Mouse (Mus musculus) stomach, embryonic 14.5 days (tissue): ENCODE measurements around the gene Dapk3. TPM values are rescaled to one million over a fixed set of nuclear protein-coding genes. Genes with fewer than 3 reads are reported as not detected.
A peak's percentile ranks its signal among the peaks of the same experiment; 100 is the strongest.

ENCODE experiments used
- ATAC-seq: fragments of 200-750 bp; cut with Nextera tagmentation; 2 replicates; pipeline ENCODE4 v1.8.0; 2017; ENCODE audit warnings: low read depth, moderate TSS enrichment; ENCODE audit not compliant: insufficient number of reproducible peaks, insufficient read depth, low FRiP score
- H3K27ac ChIP-seq: fragments of 300-500 bp; sonication (generic); 2 replicates; pipeline ENCODE4 v1.5.1; 2014; ENCODE audit warnings: mild to moderate bottlenecking, low read length, moderate library complexity, mixed read lengths
- H3K27me3 ChIP-seq: fragments of 300-500 bp; sonication (generic); 2 replicates; pipeline ENCODE4 v1.6.1; 2014; ENCODE audit warnings: low read length, control low read depth, mixed read lengths; ENCODE audit not compliant: control insufficient read depth, insufficient read depth
- H3K36me3 ChIP-seq: fragments of 300-500 bp; sonication (generic); 2 replicates; pipeline ENCODE4 v1.6.1; 2014; ENCODE audit warnings: mild to moderate bottlenecking, control low read depth, low read length, moderate library complexity, mixed read lengths; ENCODE audit not compliant: control insufficient read depth, insufficient read depth
- H3K4me1 ChIP-seq: fragments of 300-500 bp; sonication (generic); 2 replicates; pipeline ENCODE4 v1.6.1; 2014; ENCODE audit warnings: low read length, control low read depth, mixed read lengths; ENCODE audit not compliant: control insufficient read depth, insufficient read depth
- H3K4me2 ChIP-seq: fragments of 300-500 bp; sonication (generic); replicated peaks from 2 replicates; pipeline ENCODE4 v1.6.1; 2014; ENCODE audit warnings: low read depth, low read length, control low read depth
- H3K4me3 ChIP-seq: fragments of 300-500 bp; sonication (generic); 2 replicates; pipeline ENCODE4 v1.5.1; 2014; ENCODE audit warnings: low read depth, low read length, control low read depth
- H3K9ac ChIP-seq: fragments of 300-500 bp; sonication (generic); replicated peaks from 2 replicates; pipeline ENCODE4 v1.6.1; 2014; ENCODE audit warnings: low read depth, mild to moderate bottlenecking, control low read depth, low read length, moderate library complexity, mixed read lengths
- H3K9me3 ChIP-seq: fragments of 300-500 bp; sonication (generic); 2 replicates; pipeline ENCODE4 v1.6.1; 2016; ENCODE audit warnings: low read depth, low read length, control low read depth; ENCODE audit not compliant: control insufficient read depth
- WGBS: fragments of 180-500 bp; shearing (Covaris S2); extraction: QIAGEN DNeasy Blood & Tissue Kit; methylation state at CpG from one replicate; pipeline ENCODE4 v1.1.7; 2014; 5-methylcytosine and 5-hydroxymethylcytosine counted together
- polyA plus RNA-seq: library from polyadenylated mRNA; unstranded; fragments of >200 nt; fragmentation: Nextera tagmentation; extraction: Ambion mirVana; gene quantifications from 2 replicates; pipeline ENCODE4 v1.2.1, GENCODE M21; 2014

The Dapk3 gene
- polyA plus RNA-seq, 1 experiment from 2014 or later, result 48.9 TPM

DNA sequence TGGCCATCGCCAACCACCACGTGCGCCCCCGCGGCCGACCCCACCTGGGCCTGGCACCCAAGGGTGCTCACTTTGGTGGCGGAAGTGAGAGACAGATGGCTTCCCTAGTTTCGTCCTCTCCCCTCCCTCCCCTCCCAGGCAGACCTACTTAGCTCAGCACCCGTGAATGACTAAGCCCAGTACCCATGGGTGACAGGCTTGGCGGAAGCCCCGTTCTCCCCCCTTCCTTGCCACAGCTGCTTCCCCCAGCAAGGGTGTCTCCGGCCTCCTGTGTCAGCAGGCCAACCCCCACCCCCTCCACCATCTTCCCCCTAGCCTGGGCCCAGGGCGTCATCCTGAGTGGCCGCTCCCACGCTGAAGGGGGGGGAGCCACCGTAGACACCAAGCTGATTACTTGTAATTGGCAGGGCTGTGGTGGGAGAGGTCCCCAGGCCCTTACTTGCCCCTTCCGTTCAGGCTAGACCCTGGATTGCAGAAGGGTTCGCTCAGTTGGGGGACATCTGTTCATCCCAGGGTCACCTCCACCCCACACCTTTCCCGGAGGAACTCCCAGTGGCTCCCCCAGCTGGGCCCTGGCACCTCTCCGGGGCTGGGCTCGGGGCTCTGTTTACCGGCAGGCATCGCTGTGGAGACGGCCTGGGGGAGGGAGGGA lies 44.5 kb upstream of the Dapk3 start:
- peak overlapping the region; percentile 90 for H3K9ac ChIP-seq
- no peaks in the 10 kb centered on the region for H3K9me3 ChIP-seq
- H3K27me3 ChIP-seq, result peaks cover 4% of the 10 kb centered on the region; the same call in 1 of the 2 replicates
- H3K27ac ChIP-seq, result peak overlapping the region; percentile 89
- peak overlapping the region; percentile 93 for H3K4me2 ChIP-seq
- no peak for ATAC-seq
- peaks cover 49% of the 10 kb centered on the region for H3K4me1 ChIP-seq
- H3K4me3 ChIP-seq, result peak overlapping the region; percentile 94
- 0% methylated on average over 19 of the region's 24 CpGs for WGBS
- H3K36me3 ChIP-seq, result no peaks in the 10 kb centered on the region; the same call in 1 of the 2 replicates

DNA sequence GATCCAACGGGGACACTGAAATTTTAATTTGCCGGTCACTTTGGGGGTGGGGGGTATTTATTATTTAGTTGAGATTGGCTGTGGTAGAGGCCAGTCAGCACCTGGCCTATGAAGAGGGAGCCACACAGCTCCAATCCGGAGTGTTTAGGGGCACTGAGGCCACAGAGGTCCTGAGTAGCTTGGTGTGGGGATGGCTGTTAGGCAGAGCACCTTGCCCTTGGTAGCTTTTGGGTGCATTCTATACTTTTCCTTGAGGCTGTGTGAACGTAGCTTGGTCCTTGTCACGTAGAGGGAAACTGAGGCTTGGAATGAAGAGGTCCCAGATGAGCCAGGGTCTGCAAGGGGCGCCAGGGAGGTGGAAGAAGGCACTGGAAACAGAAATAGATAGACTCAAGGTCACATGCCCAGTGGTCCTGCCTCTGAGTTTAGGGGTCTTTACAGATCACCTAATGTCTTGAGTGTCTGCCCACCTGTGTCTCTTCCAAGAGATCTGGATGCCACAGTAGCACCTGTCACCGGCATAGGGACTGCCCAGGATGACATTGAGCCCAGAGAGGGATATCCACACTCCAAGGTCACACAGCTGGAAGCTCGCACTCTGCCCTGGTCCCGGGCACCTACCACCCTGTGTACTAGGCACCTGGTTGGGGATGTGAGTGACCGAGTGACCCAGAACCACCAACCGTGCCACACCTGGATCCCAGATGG lies 43.8 kb upstream of the Dapk3 start:
- H3K4me3 ChIP-seq, result peak overlapping the region; percentile 94
- H3K4me2 ChIP-seq, result peak overlapping the region; percentile 93
- peaks cover 4% of the 10 kb centered on the region; the same call in 1 of the 2 replicates for H3K27me3 ChIP-seq
- peak overlapping the region; percentile 90 for H3K9ac ChIP-seq
- H3K4me1 ChIP-seq, result peaks cover 49% of the 10 kb centered on the region
- H3K36me3 ChIP-seq, result peaks cover 6% of the 10 kb centered on the region
- 57% methylated on average over 11 of the region's 11 CpGs for WGBS
- H3K9me3 ChIP-seq, result no peaks in the 10 kb centered on the region
- no peak for ATAC-seq
- peak overlapping the region; percentile 89; the same call in 1 of the 2 replicates for H3K27ac ChIP-seq

DNA sequence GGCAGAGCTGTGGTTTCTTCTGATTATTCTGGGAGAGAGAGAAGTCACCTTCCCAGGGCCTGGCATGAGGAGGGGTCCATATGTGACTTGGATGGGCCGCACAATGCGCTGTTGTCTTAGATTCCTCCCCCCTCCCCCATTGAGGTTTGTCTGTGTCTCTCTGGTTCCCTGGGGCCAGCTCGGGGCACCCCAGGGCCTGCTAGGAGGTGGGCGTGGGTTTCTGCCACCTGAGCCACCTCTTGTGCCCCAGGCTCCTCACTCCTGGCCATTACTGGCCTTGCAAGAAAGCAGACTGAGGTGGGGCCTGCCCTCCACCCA lies 43.3 kb upstream of the Dapk3 start:
- Histone ChIP-seq H3K27me3 (no peaks in the 10 kb centered on the region; the same call in 1 of the 2 replicates), H3K9ac (no peak overlapping the region; the same call in 1 of the 2 replicates), H3K4me1 (peaks cover 49% of the 10 kb centered on the region), H3K36me3 (peaks cover 11% of the 10 kb centered on the region), H3K27ac (peak overlapping the region; percentile 56; the same call in 1 of the 2 replicates), H3K9me3 (no peaks in the 10 kb centered on the region), H3K4me3 (peak overlapping the region; percentile 94; the same call in 1 of the 2 replicates), H3K4me2 (peak overlapping the region; percentile 93)
- ATAC-seq, result no peak
- 72% methylated on average over 4 of the region's 4 CpGs for WGBS

DNA sequence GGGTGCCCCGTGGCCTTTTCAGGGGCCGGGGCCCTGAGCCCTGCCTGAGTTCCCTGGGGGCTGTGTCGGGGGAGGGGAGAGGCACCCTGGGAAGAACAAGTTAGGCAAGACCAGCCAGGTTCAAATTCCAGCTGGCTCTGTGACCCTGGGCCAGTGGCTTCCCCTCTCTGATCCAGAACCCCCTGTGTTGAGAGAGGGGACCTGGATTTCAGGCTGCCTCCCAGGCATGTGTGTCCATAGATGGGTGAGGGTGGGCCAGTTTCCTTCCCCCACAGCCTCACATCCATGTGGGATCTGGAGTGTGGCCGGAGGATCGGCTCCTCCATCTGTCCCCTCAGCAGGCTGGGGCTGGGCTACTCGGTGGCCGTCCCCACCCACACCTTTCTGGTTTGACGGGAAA lies 42.8 kb upstream of the Dapk3 start:
- peak overlapping the region; percentile 94; the same call in 1 of the 2 replicates for H3K4me3 ChIP-seq
- no peaks in the 10 kb centered on the region for H3K9me3 ChIP-seq
- peaks cover 47% of the 10 kb centered on the region for H3K4me1 ChIP-seq
- WGBS, result 43% methylated on average over 8 of the region's 8 CpGs
- no peak for ATAC-seq
- H3K27me3 ChIP-seq, result no peaks in the 10 kb centered on the region
- peaks cover 16% of the 10 kb centered on the region for H3K36me3 ChIP-seq
- peak overlapping the region; percentile 93 for H3K4me2 ChIP-seq
- no peak overlapping the region; the same call in 1 of the 2 replicates for H3K9ac ChIP-seq
- peak overlapping the region; percentile 56 for H3K27ac ChIP-seq

DNA sequence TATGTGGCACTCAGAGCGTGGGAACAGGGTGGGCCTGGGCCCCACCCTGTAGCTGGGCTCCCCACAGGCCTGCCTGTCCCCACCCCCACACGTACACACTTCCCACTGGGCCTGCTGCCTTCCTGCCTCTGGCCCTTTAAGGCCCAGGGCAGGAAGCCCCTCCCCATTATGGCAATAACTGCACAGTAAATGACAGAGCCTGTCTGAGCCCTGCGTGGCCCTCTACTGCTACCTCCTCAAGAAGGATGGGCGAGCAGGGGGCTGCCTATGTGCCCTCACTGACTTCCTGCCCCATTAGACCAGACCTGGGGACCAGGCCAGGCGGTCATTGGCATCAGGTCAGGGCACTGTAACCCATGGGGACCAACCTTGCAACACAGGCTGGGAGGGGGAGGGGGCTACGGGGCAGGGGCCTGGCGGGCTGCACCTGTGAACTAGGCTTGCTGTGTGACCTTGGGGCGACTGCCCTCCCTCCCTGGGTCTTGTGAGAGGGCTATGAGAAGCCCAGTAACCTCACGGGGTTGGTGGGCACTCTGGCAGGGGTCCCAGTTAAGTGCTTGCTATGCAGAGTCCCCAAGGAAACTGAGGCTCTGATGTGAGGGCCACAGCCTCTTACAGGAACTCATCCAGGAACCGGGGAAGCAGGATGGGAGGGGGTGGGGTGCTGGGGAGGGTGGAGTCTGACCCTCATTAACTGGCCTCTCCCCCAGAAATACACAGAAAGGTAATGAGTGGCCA lies 41.9 kb upstream of the Dapk3 start:
- H3K9me3 ChIP-seq, result no peaks in the 10 kb centered on the region
- H3K9ac ChIP-seq, result 0 out of 2 replicates have a peak overlapping the region, but pooled peaks have one; percentile 11
- H3K36me3 ChIP-seq, result peaks cover 25% of the 10 kb centered on the region
- WGBS, result 42% methylated on average over 10 of the region's 10 CpGs
- H3K4me3 ChIP-seq, result peak overlapping the region; percentile 94
- ATAC-seq, result no peak
- H3K4me1 ChIP-seq, result peaks cover 39% of the 10 kb centered on the region
- H3K27ac ChIP-seq, result peak overlapping the region; percentile 56; the same call in 1 of the 2 replicates
- peak overlapping the region; percentile 93 for H3K4me2 ChIP-seq
- no peaks in the 10 kb centered on the region for H3K27me3 ChIP-seq

DNA sequence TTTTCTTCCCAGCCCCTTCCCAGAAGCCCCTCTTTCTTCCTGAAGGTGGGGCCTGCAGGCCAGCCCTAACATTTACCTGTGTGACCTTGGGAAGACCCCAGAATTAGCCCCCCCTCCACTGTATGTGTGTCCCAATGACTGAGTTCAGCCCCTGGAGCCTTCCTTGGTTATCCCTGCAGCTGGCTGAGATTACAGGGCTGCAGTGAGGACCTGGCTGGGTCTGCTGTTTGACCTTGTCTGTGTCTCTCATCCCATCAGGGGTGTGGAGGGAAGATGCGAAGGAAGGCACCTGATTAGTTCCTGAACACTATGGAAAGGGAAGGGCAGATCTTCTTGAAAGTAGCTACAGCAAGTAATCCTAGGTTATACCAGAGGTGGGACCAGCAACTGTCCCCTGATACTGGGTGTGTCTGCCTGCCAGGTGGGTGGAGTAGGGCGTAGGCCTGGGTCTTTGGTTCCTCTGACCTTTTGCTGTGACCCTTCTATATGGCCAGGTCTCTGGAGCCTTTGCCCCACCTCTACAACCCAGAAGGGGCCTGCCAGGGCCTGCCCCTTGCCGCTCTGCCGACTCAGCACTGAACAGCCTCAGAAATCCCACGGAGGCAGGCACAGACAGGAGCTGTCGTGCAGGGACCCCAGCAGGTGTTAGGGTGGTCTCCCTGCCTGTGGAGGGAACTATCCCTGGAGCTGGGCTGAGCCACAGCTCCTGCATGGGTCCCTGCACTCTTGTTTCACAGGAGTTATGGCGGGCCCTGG lies 41.2 kb upstream of the Dapk3 start:
- ATAC-seq, result no peak
- peak overlapping the region; percentile 56; the same call in 1 of the 2 replicates for H3K27ac ChIP-seq

DNA sequence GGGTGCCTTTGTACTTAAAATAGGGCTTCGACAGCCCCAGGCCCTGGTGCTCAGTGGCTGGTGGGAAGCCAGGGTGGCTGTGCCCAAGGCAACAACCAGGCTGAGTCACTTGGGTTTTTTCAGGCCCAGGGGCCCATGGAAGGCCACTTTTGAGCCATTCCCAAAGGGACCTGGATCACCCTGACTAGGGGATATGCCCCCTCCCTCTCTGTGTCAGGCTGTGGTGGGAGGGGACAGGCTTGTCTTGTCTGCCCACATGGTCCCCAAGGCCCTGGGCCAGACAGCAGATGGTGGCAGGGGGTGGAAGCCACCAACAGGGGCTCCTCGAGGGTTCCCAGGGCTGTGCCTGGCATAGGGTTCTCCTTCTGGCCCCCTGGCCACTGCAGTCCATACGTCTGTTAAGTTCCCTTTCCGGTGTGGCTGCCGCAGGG lies 40.2 kb upstream of the Dapk3 start:
- Histone ChIP-seq H3K9ac (no peak overlapping the region), H3K9me3 (no peaks in the 10 kb centered on the region), H3K27ac (peak overlapping the region; percentile 44; the same call in 1 of the 2 replicates), H3K4me1 (peaks cover 44% of the 10 kb centered on the region), H3K4me2 (no peak overlapping the region), H3K36me3 (peaks cover 41% of the 10 kb centered on the region), H3K4me3 (no peak overlapping the region), H3K27me3 (no peaks in the 10 kb centered on the region)
- 75% methylated on average over 5 of the region's 5 CpGs for WGBS
- no peak for ATAC-seq

More for the DNA sequence above, 41.2 kb upstream of the Dapk3 start:
- Histone ChIP-seq H3K9ac (no peak overlapping the region), H3K36me3 (peaks cover 32% of the 10 kb centered on the region), H3K4me1 (peaks cover 42% of the 10 kb centered on the region), H3K9me3 (no peaks in the 10 kb centered on the region), H3K4me3 (no peak overlapping the region), H3K4me2 (peak overlapping the region; percentile 93; the same call in 1 of the 2 replicates), H3K27me3 (no peaks in the 10 kb centered on the region)
- WGBS, result 68% methylated on average over 7 of the region's 7 CpGs
